Mouse (Mus musculus): ENCODE results near the gene Ppp6r2. TPM values are rescaled to one million over a fixed set of nuclear protein-coding genes. Genes with fewer than 3 reads are reported as not detected.

Gene Ppp6r2
- polyA plus RNA-seq, 1 experiment from 2014 or later = 25.0 TPM

- peaks cover 12% of the 10 kb centered on the region for H3K4me1 ChIP-seq
- no peak overlapping the region for H3K4me3 ChIP-seq
- ATAC-seq (ENCODE audit: insufficient number of reproducible peaks, low FRiP score, low TSS enrichment, low read depth) = no peak
- H3K27ac ChIP-seq = no peak overlapping the region
- H3K9me3 ChIP-seq = no peaks in the 10 kb centered on the region
- no peak overlapping the region for H3K9ac ChIP-seq
- H3K4me2 ChIP-seq = no peak overlapping the region
- H3K36me3 ChIP-seq = peaks cover 14% of the 10 kb centered on the region
- no peaks in the 10 kb centered on the region for H3K27me3 ChIP-seq
- WGBS = 98% methylated on average over 3 of the region's 3 CpGs
These were observed 3.6 kb downstream of the Ppp6r2 start for GRCm38 (mm10) chr15:89214953-89215352.

GRCm38 (mm10) chr15:89215611-89216233 lies 4.4 kb downstream of the Ppp6r2 start:
- Histone ChIP-seq H3K4me1 (peaks cover 7% of the 10 kb centered on the region), H3K27ac (no peak overlapping the region), H3K36me3 (peaks cover 14% of the 10 kb centered on the region), H3K27me3 (no peaks in the 10 kb centered on the region), H3K9me3 (no peaks in the 10 kb centered on the region), H3K4me2 (no peak overlapping the region), H3K9ac (no peak overlapping the region), H3K4me3 (no peak overlapping the region)
- ATAC-seq (ENCODE audit: insufficient number of reproducible peaks, low FRiP score, low TSS enrichment, low read depth) = no peak
- WGBS = 87% methylated on average over 2 of the region's 2 CpGs

- Histone ChIP-seq H3K9ac (no peak overlapping the region), H3K27ac (no peak overlapping the region), H3K4me2 (no peak overlapping the region), H3K9me3 (no peaks in the 10 kb centered on the region), H3K36me3 (peaks cover 20% of the 10 kb centered on the region; the same call in 1 of the 2 replicates), H3K4me3 (no peak overlapping the region), H3K27me3 (no peaks in the 10 kb centered on the region), H3K4me1 (no peaks in the 10 kb centered on the region)
- WGBS = 45% methylated on average over 2 of the region's 2 CpGs
- ATAC-seq (ENCODE audit: insufficient number of reproducible peaks, low FRiP score, low TSS enrichment, low read depth) = 0 out of 2 replicates have a peak, but pooled peaks have one; percentile 52
These were observed 22.2 kb downstream of the Ppp6r2 start for GRCm38 (mm10) chr15:89233586-89233985.

GRCm38 (mm10) chr15:89234052-89234451 lies 22.7 kb downstream of the Ppp6r2 start:
- peaks cover 20% of the 10 kb centered on the region; the same call in 1 of the 2 replicates for H3K36me3 ChIP-seq
- WGBS = 85% methylated on average over 4 of the region's 4 CpGs
- no peak overlapping the region for H3K27ac ChIP-seq

GRCm38 (mm10) chr15:89239751-89240392 lies 28.5 kb downstream of the Ppp6r2 start:
- H3K4me1 ChIP-seq = no peaks in the 10 kb centered on the region
- ATAC-seq (ENCODE audit: insufficient number of reproducible peaks, low FRiP score, low TSS enrichment, low read depth) = no peak
- H3K9ac ChIP-seq = no peak overlapping the region
- 56% methylated on average over 3 of the region's 3 CpGs for WGBS
- no peaks in the 10 kb centered on the region for H3K27me3 ChIP-seq
- H3K4me2 ChIP-seq = no peak overlapping the region
- peak overlapping the region; percentile 65; the same call in 1 of the 2 replicates for H3K27ac ChIP-seq
- H3K9me3 ChIP-seq = no peaks in the 10 kb centered on the region
- no peak overlapping the region for H3K4me3 ChIP-seq
- H3K36me3 ChIP-seq = peaks cover 28% of the 10 kb centered on the region

More at GRCm38 (mm10) chr15:89234052-89234451, 22.7 kb downstream of the Ppp6r2 start:
- Histone ChIP-seq H3K4me3 (no peak overlapping the region), H3K9ac (no peak overlapping the region), H3K4me2 (no peak overlapping the region), H3K9me3 (no peaks in the 10 kb centered on the region), H3K4me1 (no peaks in the 10 kb centered on the region), H3K27me3 (no peaks in the 10 kb centered on the region)
- no peak for ATAC-seq (ENCODE audit: insufficient number of reproducible peaks, low FRiP score, low TSS enrichment, low read depth)

- H3K9ac ChIP-seq = no peak overlapping the region
- H3K9me3 ChIP-seq = no peaks in the 10 kb centered on the region
- H3K27ac ChIP-seq = no peak overlapping the region
- H3K36me3 ChIP-seq = peaks cover 31% of the 10 kb centered on the region
- H3K27me3 ChIP-seq = no peaks in the 10 kb centered on the region
- no peaks in the 10 kb centered on the region for H3K4me1 ChIP-seq
- ATAC-seq (ENCODE audit: insufficient number of reproducible peaks, low FRiP score, low TSS enrichment, low read depth) = no peak
- 73% methylated on average over 2 of the region's 2 CpGs for WGBS
- H3K4me2 ChIP-seq = no peak overlapping the region
- no peak overlapping the region for H3K4me3 ChIP-seq
These were observed 29.7 kb downstream of the Ppp6r2 start for GRCm38 (mm10) chr15:89241025-89241424.

GRCm38 (mm10) chr15:89249063-89249462 lies 37.7 kb downstream of the Ppp6r2 start:
- WGBS = 88% methylated on average over 6 of the region's 6 CpGs
- Histone ChIP-seq H3K9ac (no peak overlapping the region), H3K4me3 (no peak overlapping the region), H3K9me3 (no peaks in the 10 kb centered on the region), H3K4me2 (no peak overlapping the region), H3K27me3 (no peaks in the 10 kb centered on the region), H3K27ac (no peak overlapping the region), H3K4me1 (no peaks in the 10 kb centered on the region), H3K36me3 (peaks cover 22% of the 10 kb centered on the region)
- ATAC-seq (ENCODE audit: insufficient number of reproducible peaks, low FRiP score, low TSS enrichment, low read depth) = no peak

- Histone ChIP-seq H3K27me3 (no peaks in the 10 kb centered on the region), H3K4me1 (no peaks in the 10 kb centered on the region), H3K4me3 (no peak overlapping the region), H3K36me3 (peaks cover 52% of the 10 kb centered on the region), H3K9me3 (no peaks in the 10 kb centered on the region), H3K4me2 (no peak overlapping the region), H3K27ac (no peak overlapping the region), H3K9ac (no peak overlapping the region)
- no peak for ATAC-seq (ENCODE audit: insufficient number of reproducible peaks, low FRiP score, low TSS enrichment, low read depth)
- 91% methylated on average over 4 of the region's 4 CpGs for WGBS
These were observed 44.0 kb downstream of the Ppp6r2 start for GRCm38 (mm10) chr15:89255330-89255729.

DNA sequence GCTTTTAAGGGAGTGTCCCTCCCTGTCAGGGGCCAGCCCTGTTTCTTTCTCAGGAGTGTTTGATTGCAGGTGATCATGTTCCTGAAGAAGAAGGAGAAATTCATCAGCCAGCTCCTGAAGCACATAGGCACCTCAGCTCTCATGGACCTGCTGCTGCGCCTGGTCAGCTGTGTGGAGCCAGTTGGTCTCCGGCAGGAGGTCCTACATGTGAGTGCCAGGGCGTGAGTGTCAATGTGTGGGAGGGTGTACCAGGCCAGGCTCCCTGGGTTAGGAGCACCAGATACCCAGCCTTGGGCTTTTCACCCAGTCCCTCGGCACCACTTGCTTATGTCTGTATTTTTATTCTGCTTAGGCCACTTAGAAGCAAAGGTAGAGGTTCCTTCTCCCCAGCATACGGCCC lies 47.6 kb downstream of the Ppp6r2 start:
- H3K27me3 ChIP-seq = no peaks in the 10 kb centered on the region
- no peaks in the 10 kb centered on the region for H3K9me3 ChIP-seq
- WGBS = 92% methylated on average over 5 of the region's 5 CpGs
- no peak overlapping the region for H3K4me2 ChIP-seq
- peaks cover 66% of the 10 kb centered on the region for H3K36me3 ChIP-seq
- no peaks in the 10 kb centered on the region for H3K4me1 ChIP-seq
- no peak overlapping the region for H3K4me3 ChIP-seq
- no peak overlapping the region for H3K27ac ChIP-seq
- no peak overlapping the region for H3K9ac ChIP-seq
- no peak for ATAC-seq (ENCODE audit: insufficient number of reproducible peaks, low FRiP score, low TSS enrichment, low read depth)

- ATAC-seq (ENCODE audit: insufficient number of reproducible peaks, low FRiP score, low TSS enrichment, low read depth) = no peak
- WGBS = 77% methylated on average over 5 of the region's 5 CpGs
- no peak overlapping the region for H3K4me2 ChIP-seq
These were observed 53.1 kb downstream of the Ppp6r2 start for GRCm38 (mm10) chr15:89264485-89264884.

GRCm38 (mm10) chr15:89275497-89275896 lies 64.1 kb downstream of the Ppp6r2 start:
- Histone ChIP-seq H3K36me3 (peaks cover 74% of the 10 kb centered on the region), H3K4me1 (no peaks in the 10 kb centered on the region), H3K27ac (no peak overlapping the region), H3K9ac (no peak overlapping the region), H3K27me3 (no peaks in the 10 kb centered on the region), H3K9me3 (no peaks in the 10 kb centered on the region), H3K4me3 (no peak overlapping the region), H3K4me2 (no peak overlapping the region)
- no peak for ATAC-seq (ENCODE audit: insufficient number of reproducible peaks, low FRiP score, low TSS enrichment, low read depth)
- WGBS = 80% methylated on average over 3 of the region's 3 CpGs

More at GRCm38 (mm10) chr15:89264485-89264884, 53.1 kb downstream of the Ppp6r2 start:
- Histone ChIP-seq H3K4me3 (no peak overlapping the region), H3K9ac (no peak overlapping the region), H3K36me3 (peaks cover 66% of the 10 kb centered on the region), H3K4me1 (no peaks in the 10 kb centered on the region), H3K27me3 (no peaks in the 10 kb centered on the region), H3K9me3 (no peaks in the 10 kb centered on the region), H3K27ac (no peak overlapping the region)

GRCm38 (mm10) chr15:89277366-89277765 lies 66.0 kb downstream of the Ppp6r2 start:
- Histone ChIP-seq H3K27ac (no peak overlapping the region), H3K36me3 (peaks cover 86% of the 10 kb centered on the region)
- WGBS = 92% methylated on average over 4 of the region's 4 CpGs

More at GRCm38 (mm10) chr15:89277366-89277765, 66.0 kb downstream of the Ppp6r2 start:
- H3K27me3 ChIP-seq = no peaks in the 10 kb centered on the region
- H3K4me1 ChIP-seq = no peaks in the 10 kb centered on the region
- H3K4me2 ChIP-seq = no peak overlapping the region
- H3K9ac ChIP-seq = no peak overlapping the region
- H3K9me3 ChIP-seq = no peaks in the 10 kb centered on the region
- H3K4me3 ChIP-seq = no peak overlapping the region
- no peak for ATAC-seq (ENCODE audit: insufficient number of reproducible peaks, low FRiP score, low TSS enrichment, low read depth)

All from limb, embryonic 15.5 days (tissue).